Mouse (Mus musculus): ENCODE measurements at regions not wholly inside any gene's neighbourhood (a gene's known extent, or its start where the extent isn't known, plus 50 kb on each side); places are given as distances from the start of the nearest gene placed in this dataset.
A peak's percentile ranks its signal among the peaks of the same experiment; 100 is the strongest.

- Histone ChIP-seq H3K9ac (ENCODE audit: low read depth, low read length) (no peak overlapping the region), H3K9me3 (replicated peaks; ENCODE audit: low read length) (0 out of 2 replicates have a peak, but pooled peaks cover 3% of the 10 kb centered on the region), H3K27me3 (ENCODE audit: insufficient read depth, low read length) (no peaks in the 10 kb centered on the region), H3K4me3 (replicated peaks; ENCODE audit: low read depth, low read length) (no peak overlapping the region), H3K36me3 (ENCODE audit: insufficient read depth, low read length) (no peaks in the 10 kb centered on the region), H3K27ac (no peak overlapping the region), H3K4me1 (replicated peaks; ENCODE audit: insufficient read depth, low read length) (peaks cover under 1% of the 10 kb centered on the region; the same call in 1 of the 2 replicates), H3K4me2 (ENCODE audit: low read length) (no peak overlapping the region)
- ATAC-seq (replicated peaks; ENCODE audit: low FRiP score, low read depth) (no peak), DNase-seq (ENCODE audit: low spot score) (no peak)
- TF ChIP-seq CTCF (IDR thresholded peaks at IDR 0.05; ENCODE audit: low read depth), result no peak
- WGBS, result 86% methylated on average over 13 of the region's 13 CpGs
These were observed 51.9 kb upstream of the Slc38a2 start for GRCm38 (mm10) chr15:96751243-96752061.

- DNase-seq (ENCODE audit: low spot score) (no peak), ATAC-seq (replicated peaks; ENCODE audit: low FRiP score, low read depth) (no peak)
- no peak overlapping the region for H3K4me2 ChIP-seq (ENCODE audit: low read length)
- H3K36me3 ChIP-seq (ENCODE audit: insufficient read depth, low read length), result no peaks in the 10 kb centered on the region
- TF ChIP-seq CTCF (IDR thresholded peaks at IDR 0.05; ENCODE audit: low read depth), result no peak
- no peak overlapping the region for H3K4me3 ChIP-seq (replicated peaks; ENCODE audit: low read depth, low read length)
- no peaks in the 10 kb centered on the region for H3K4me1 ChIP-seq (replicated peaks; ENCODE audit: insufficient read depth, low read length)
- H3K27me3 ChIP-seq (ENCODE audit: insufficient read depth, low read length), result no peaks in the 10 kb centered on the region
- no peak overlapping the region for H3K9ac ChIP-seq (ENCODE audit: low read depth, low read length)
- 56% methylated on average over 9 of the region's 9 CpGs for WGBS
- H3K27ac ChIP-seq, result 0 out of 2 replicates have a peak overlapping the region, but pooled peaks have one; percentile 27
- 0 out of 2 replicates have a peak, but pooled peaks cover 3% of the 10 kb centered on the region for H3K9me3 ChIP-seq (replicated peaks; ENCODE audit: low read length)
These were observed 50.2 kb upstream of the Slc38a2 start for GRCm38 (mm10) chr15:96749534-96750256.
